Mouse (Mus musculus) small intestine, adult 2 months (tissue): ENCODE results near the gene Sdccag8. TPM values are rescaled to one million over a fixed set of nuclear protein-coding genes. Genes with fewer than 3 reads are reported as not detected.

Source experiments
- H3K27ac ChIP-seq: fragments of 200-500 bp; 2 replicates; pipeline ENCODE4 v1.5.1; 2012; ENCODE audit warnings: low read depth, low read length, control low read depth, inconsistent platforms; ENCODE audit not compliant: insufficient read depth
- H3K27me3 ChIP-seq: fragments of 200-500 bp; 2 replicates; pipeline ENCODE4 v1.6.1; 2012; ENCODE audit warnings: mild to moderate bottlenecking, moderate library complexity, low read length, inconsistent platforms; ENCODE audit not compliant: control insufficient read depth, insufficient read depth
- H3K36me3 ChIP-seq: fragments of 200-500 bp; 2 replicates; pipeline ENCODE4 v1.6.1; 2012; ENCODE audit warnings: mild to moderate bottlenecking, low read length, control low read depth, inconsistent platforms; ENCODE audit not compliant: control insufficient read depth, insufficient read depth
- H3K4me1 ChIP-seq: fragments of 200-500 bp; 2 replicates; pipeline ENCODE4 v1.6.1; 2012; ENCODE audit warnings: low read length, inconsistent platforms, mixed read lengths; ENCODE audit not compliant: control insufficient read depth, insufficient read depth, insufficient read length
- H3K4me3 ChIP-seq: fragments of 200-500 bp; 2 replicates; pipeline ENCODE4 v1.5.1; 2012; ENCODE audit warnings: low read depth, mild to moderate bottlenecking, control low read depth, inconsistent platforms, low read length, moderate library complexity
- CTCF ChIP-seq: fragments of 200-500 bp; IDR thresholded peaks from 2 replicates; pipeline ENCODE4 v1.5.1; 2012; ENCODE audit warnings: low read depth, mild to moderate bottlenecking, control low read depth, inconsistent platforms, low read length, moderate library complexity, mixed read lengths; ENCODE audit not compliant: insufficient replicate concordance, insufficient read length; ENCODE audit errors: extremely low read depth
- POLR2A ChIP-seq: fragments of 200-500 bp; IDR thresholded peaks from 2 replicates; pipeline ENCODE4 v1.6.1; 2012; ENCODE audit warnings: low read depth, mild to moderate bottlenecking, control low read depth, inconsistent platforms, low read length, moderate library complexity
- WGBS: fragments of 180-500 bp; shearing (Covaris S2); methylation state at CpG from one replicate; pipeline ENCODE4 v1.1.7; 2018; 5-methylcytosine and 5-hydroxymethylcytosine counted together
- polyA plus RNA-seq: library from polyadenylated mRNA; depleted of rRNA; stranded (reverse); fragments of >200 nt; gene quantifications from 2 replicates; pipeline ENCODE4 v1.2.3, GENCODE M21; 2012

Sdccag8 gene
- polyA plus RNA-seq, 1 experiment: 5.1 TPM

- H3K36me3 ChIP-seq: peaks cover 3% of the 10 kb centered on the region; the same call in 1 of the 2 replicates
- TF ChIP-seq CTCF (no peak), POLR2A (no peak)
- H3K4me1 ChIP-seq: no peaks in the 10 kb centered on the region
- WGBS: 93% methylated on average over 5 of the region's 5 CpGs
- H3K27me3 ChIP-seq: no peaks in the 10 kb centered on the region
- H3K27ac ChIP-seq: no peak overlapping the region
- H3K4me3 ChIP-seq: no peak overlapping the region
Observed at GRCm38 (mm10) chr1:176943126-176943525, 128.7 kb downstream of the Sdccag8 start.

GRCm38 (mm10) chr1:176943987-176944386 lies 129.5 kb downstream of the Sdccag8 start:
- H3K4me3 ChIP-seq: no peak overlapping the region
- 93% methylated on average over 5 of the region's 5 CpGs for WGBS
- no peak overlapping the region for H3K27ac ChIP-seq
- TF ChIP-seq POLR2A (no peak), CTCF (no peak)
- H3K27me3 ChIP-seq: no peaks in the 10 kb centered on the region
- H3K36me3 ChIP-seq: peaks cover 3% of the 10 kb centered on the region; the same call in 1 of the 2 replicates
- H3K4me1 ChIP-seq: no peaks in the 10 kb centered on the region

- Histone ChIP-seq H3K4me1 (no peaks in the 10 kb centered on the region), H3K36me3 (peaks cover 3% of the 10 kb centered on the region; the same call in 1 of the 2 replicates), H3K4me3 (no peak overlapping the region), H3K27ac (no peak overlapping the region), H3K27me3 (no peaks in the 10 kb centered on the region)
- 80% methylated on average over 8 of the region's 8 CpGs for WGBS
- TF ChIP-seq POLR2A (no peak), CTCF (no peak)
Observed at GRCm38 (mm10) chr1:176944458-176945174, 130.2 kb downstream of the Sdccag8 start.

- Histone ChIP-seq H3K27ac (no peak overlapping the region), H3K36me3 (peaks cover 3% of the 10 kb centered on the region; the same call in 1 of the 2 replicates), H3K27me3 (no peaks in the 10 kb centered on the region), H3K4me3 (no peak overlapping the region), H3K4me1 (no peaks in the 10 kb centered on the region)
- TF ChIP-seq CTCF (no peak), POLR2A (no peak)
- WGBS: 91% methylated on average over 12 of the region's 12 CpGs
Observed at GRCm38 (mm10) chr1:176945175-176945540, 130.7 kb downstream of the Sdccag8 start.

GRCm38 (mm10) chr1:176946031-176946795 lies 131.8 kb downstream of the Sdccag8 start:
- no peak overlapping the region for H3K4me3 ChIP-seq
- no peaks in the 10 kb centered on the region for H3K4me1 ChIP-seq
- H3K36me3 ChIP-seq: peaks cover 3% of the 10 kb centered on the region; the same call in 1 of the 2 replicates
- H3K27ac ChIP-seq: no peak overlapping the region
- WGBS: 81% methylated on average over 11 of the region's 11 CpGs
- no peaks in the 10 kb centered on the region for H3K27me3 ChIP-seq
- no peak for TF ChIP-seq CTCF
- no peak for TF ChIP-seq POLR2A

GRCm38 (mm10) chr1:176946796-176947181 lies 132.3 kb downstream of the Sdccag8 start:
- WGBS: 84% methylated on average over 7 of the region's 7 CpGs
- Histone ChIP-seq H3K27ac (no peak overlapping the region), H3K36me3 (peaks cover 3% of the 10 kb centered on the region; the same call in 1 of the 2 replicates), H3K4me1 (no peaks in the 10 kb centered on the region), H3K27me3 (no peaks in the 10 kb centered on the region), H3K4me3 (no peak overlapping the region)
- no peak for TF ChIP-seq POLR2A
- TF ChIP-seq CTCF: no peak

GRCm38 (mm10) chr1:176948861-176949260 lies 134.4 kb downstream of the Sdccag8 start:
- H3K4me1 ChIP-seq: no peaks in the 10 kb centered on the region
- no peaks in the 10 kb centered on the region for H3K27me3 ChIP-seq
- WGBS: 89% methylated on average over 6 of the region's 6 CpGs
- no peak for TF ChIP-seq POLR2A
- TF ChIP-seq CTCF: no peak
- peaks cover 3% of the 10 kb centered on the region; the same call in 1 of the 2 replicates for H3K36me3 ChIP-seq
- no peak overlapping the region for H3K4me3 ChIP-seq
- H3K27ac ChIP-seq: no peak overlapping the region
